Mouse (Mus musculus) CH12.LX (cell line): ENCODE data around the gene Lrp6. TPM values are rescaled to one million over a fixed set of nuclear protein-coding genes. Genes with fewer than 3 reads are reported as not detected.

Experiments
- DNase-seq: peaks from one replicate; pipeline ENCODE4 v3.0.0-alpha.2; 2013; ENCODE audit errors: extremely low read depth
- H3K27ac ChIP-seq: 2 replicates; pipeline ENCODE4 v1.5.1; 2012; ENCODE audit warnings: low read depth, mild to moderate bottlenecking, control low read depth, moderate library complexity; ENCODE audit not compliant: insufficient read depth
- H3K27me3 ChIP-seq: replicated peaks from 2 replicates; pipeline ENCODE3; 2012; ENCODE audit warnings: inconsistent platforms
- H3K36me3 ChIP-seq, 2 experiments: replicated peaks in 1 of 2; 2 replicates each; pipeline versions ENCODE3 to v1.6.1; 2012; ENCODE audit warnings: inconsistent platforms in 1 of 2, low read length in 1 of 2, mild to moderate bottlenecking in 1 of 2, mixed read lengths in 1 of 2, moderate library complexity in 1 of 2; ENCODE audit not compliant: control insufficient read depth in 1 of 2, insufficient read depth in 1 of 2
- H3K4me1 ChIP-seq, 2 experiments: 2 replicates each; pipeline ENCODE4 v1.6.1; 2012; ENCODE audit warnings: inconsistent platforms in 1 of 2, moderate library complexity in 1 of 2; ENCODE audit not compliant: insufficient read depth in 2 of 2, control insufficient read depth in 1 of 2
- H3K4me2 ChIP-seq: 2 replicates; pipeline ENCODE4 v1.6.1; 2012; ENCODE audit warnings: low read depth, mild to moderate bottlenecking, control low read depth; ENCODE audit not compliant: poor library complexity, insufficient read depth, severe bottlenecking
- H3K4me3 ChIP-seq, 3 experiments: fragments of 150-350 bp in 1 of 3; sonication (generic) in 1 of 3; replicated peaks in 1 of 3; 2 replicates each; pipeline versions ENCODE3 to v1.5.1; 2011 to 2012; ENCODE audit warnings: low read depth in 2 of 3, low read length in 2 of 3, mild to moderate bottlenecking in 2 of 3, moderate library complexity in 2 of 3, control low read depth in 1 of 3, improper control_type of control experiment in 1 of 3, inconsistent platforms in 1 of 3, mixed read lengths in 1 of 3; ENCODE audit not compliant: poor library complexity in 1 of 3
- H3K79me2 ChIP-seq: replicated peaks from 2 replicates; pipeline ENCODE4 v1.6.1; 2012; ENCODE audit warnings: mild to moderate bottlenecking, moderate library complexity; ENCODE audit not compliant: control insufficient read depth, poor library complexity, insufficient read depth, severe bottlenecking; ENCODE audit errors: extremely low read depth
- H3K9ac ChIP-seq: 2 replicates; pipeline ENCODE4 v1.6.1; 2012; ENCODE audit warnings: low read depth, mild to moderate bottlenecking, control low read depth, moderate library complexity; ENCODE audit not compliant: insufficient read depth
- H3K9me3 ChIP-seq: replicated peaks from 2 replicates; pipeline ENCODE3; 2012; ENCODE audit warnings: low read length, inconsistent platforms, mixed read lengths
- BHLHE40 ChIP-seq: IDR thresholded peaks from 2 replicates; pipeline ENCODE4 v1.6.1; 2011; ENCODE audit warnings: mild to moderate bottlenecking, low read depth, low read length, improper control_type of control experiment
- CTCF ChIP-seq, 2 experiments: IDR thresholded peaks in 1 of 2; conservative IDR thresholded peaks in 1 of 2; 2 replicates each; pipeline ENCODE4 v1.5.1; 2011 to 2012; ENCODE audit warnings: low read depth in 2 of 2, low read length in 2 of 2, improper control_type of control experiment in 1 of 2, inconsistent platforms in 1 of 2, mild to moderate bottlenecking in 1 of 2, moderate library complexity in 1 of 2
- ELF1 ChIP-seq: IDR thresholded peaks from 2 replicates; pipeline ENCODE4 v1.6.1; 2014; ENCODE audit warnings: low read depth, mild to moderate bottlenecking, inconsistent platforms, low read length, improper control_type of control experiment
- EP300 ChIP-seq: IDR thresholded peaks from 2 replicates; pipeline ENCODE4 v1.6.1; 2011; ENCODE audit warnings: low read length, improper control_type of control experiment
- GABPA ChIP-seq: IDR thresholded peaks from 2 replicates; pipeline ENCODE4 v1.6.1; 2012; ENCODE audit warnings: low read depth, low read length, improper control_type of control experiment, inconsistent platforms; ENCODE audit not compliant: insufficient replicate concordance
- HCFC1 ChIP-seq: IDR thresholded peaks from 2 replicates; pipeline ENCODE4 v1.6.1; 2012; ENCODE audit warnings: low read depth, mild to moderate bottlenecking, inconsistent platforms, low read length, improper control_type of control experiment
- MEF2A ChIP-seq: IDR thresholded peaks from 2 replicates; pipeline ENCODE4 v1.6.1; 2014; ENCODE audit warnings: low read depth, mild to moderate bottlenecking, inconsistent platforms, low read length, improper control_type of control experiment, borderline replicate concordance
- MYC ChIP-seq: IDR thresholded peaks from 2 replicates; pipeline ENCODE4 v1.6.1; 2011; ENCODE audit warnings: low read depth, mild to moderate bottlenecking, improper control_type of control experiment, low read length
- PAX5 ChIP-seq: IDR thresholded peaks from 2 replicates; pipeline ENCODE4 v1.6.1; 2012; ENCODE audit warnings: low read length, inconsistent platforms, mixed read lengths
- POLR2AphosphoS2 ChIP-seq: IDR thresholded peaks from 2 replicates; pipeline ENCODE4 v1.6.1; 2011; ENCODE audit warnings: low read depth, low read length, improper control_type of control experiment
- TCF12 ChIP-seq: IDR thresholded peaks from 2 replicates; pipeline ENCODE4 v1.6.1; 2014; ENCODE audit warnings: low read depth, mild to moderate bottlenecking, inconsistent platforms, low read length, improper control_type of control experiment
- USF1 ChIP-seq: IDR thresholded peaks from 2 replicates; pipeline ENCODE4 v1.6.1; 2014; ENCODE audit warnings: low read depth, mild to moderate bottlenecking, inconsistent platforms, low read length, improper control_type of control experiment
- USF2 ChIP-seq: conservative IDR thresholded peaks from 2 replicates; pipeline ENCODE4 v1.6.1; 2011; ENCODE audit warnings: low read depth, low read length, improper control_type of control experiment
- ZNF384 ChIP-seq: IDR thresholded peaks from 2 replicates; pipeline ENCODE4 v1.6.1; 2012; ENCODE audit warnings: low read depth, low read length, improper control_type of control experiment, inconsistent platforms
- dilution Hi-C: fragments of 300-500 bp; cut with MboI; formaldehyde crosslinking; loops from 2 replicates; pipeline ENCODE4 v1.14.3; 2020; ENCODE audit warnings: low sequenced_read_pairs; ENCODE audit not compliant: extremely low pct_unique_long_range_greater_than_20kb, extremely low pct_ligation_motif_present
- in situ Hi-C: fragments of 300-500 bp; cut with MboI; formaldehyde crosslinking; loops from 3 replicates; pipeline ENCODE4 v1.14.3; 2019; ENCODE audit warnings: low sequenced_read_pairs, low pct_ligation_motif_present, low pct_unique_long_range_greater_than_20kb, mixed read lengths
- polyA plus RNA-seq: library from polyadenylated mRNA; unstranded; fragments of >175 nt; gene quantifications from 2 replicates; pipeline ENCODE4 v1.2.1, GENCODE M21; 2012; ENCODE audit warnings: low read depth; ENCODE audit not compliant: insufficient read length
- total RNA-seq, 2 experiments: library from RNA; depleted of rRNA; stranded (reverse); fragments of 300-350 nt in 1 of 2; fragments of >200 nt in 1 of 2; gene quantifications; 2 replicates each; pipeline ENCODE4 v1.2.3; 2012 to 2014

Gene Lrp6
- total and polyA plus RNA-seq, 3 experiments, result 12.4 to 15.6 (median 13.3) TPM

- TF ChIP-seq ELF1 (0 out of 2 replicates have a peak, but pooled peaks have one; percentile 25), USF1 (no peak)
Observed at GRCm38 (mm10) chr6:134420375-134420774, 146.4 kb downstream of the Lrp6 start (continued).

DNA sequence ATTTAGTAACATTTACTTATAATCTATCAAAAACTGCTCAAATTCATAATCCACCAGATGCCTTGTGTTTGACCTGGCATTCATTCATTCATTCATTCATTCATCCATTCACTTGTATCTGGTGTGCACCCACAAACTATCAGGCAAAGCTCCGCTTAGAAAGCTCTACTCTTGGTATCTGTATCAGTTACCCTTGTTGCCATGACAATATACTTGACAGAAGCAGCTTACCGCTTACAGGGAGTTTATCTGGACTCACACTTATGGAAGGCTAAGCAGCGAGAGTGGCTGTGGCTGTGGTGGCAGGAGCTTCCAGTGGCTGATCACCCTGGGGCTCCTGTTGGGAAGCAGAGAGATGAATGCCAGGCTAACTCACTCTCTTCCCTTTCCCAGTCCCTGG lies 148.9 kb downstream of the Lrp6 start:
- Histone ChIP-seq H3K4me2 (no peak overlapping the region), H3K9me3 (no peaks in the 10 kb centered on the region), H3K4me3 (no peak overlapping the region), H3K27ac (no peak overlapping the region), H3K4me1 (peaks cover 15 to 45% of the 10 kb centered on the region in 2 experiments; a peak in 3 of 4 replicates), H3K79me2 (no peaks in the 10 kb centered on the region), H3K27me3 (no peaks in the 10 kb centered on the region), H3K9ac (no peak overlapping the region), H3K36me3 (no peaks in the 10 kb centered on the region)
- in situ Hi-C loops (no loop called here), dilution Hi-C loops (no loop called here)
- TF ChIP-seq CTCF (conservative IDR thresholded peaks at IDR 0.05 in 1 of 2, IDR thresholded peaks at IDR 0.05 in 1 of 2; ENCODE audit: low read depth in 2 of 2, low read length in 2 of 2) (no peak), ELF1 (no peak), MEF2A (no peak), USF2 (no peak), MYC (no peak), PAX5 (no peak), TCF12 (no peak), POLR2AphosphoS2 (no peak), ZNF384 (no peak), BHLHE40 (no peak), HCFC1 (no peak)
- no peak for DNase-seq

DNA sequence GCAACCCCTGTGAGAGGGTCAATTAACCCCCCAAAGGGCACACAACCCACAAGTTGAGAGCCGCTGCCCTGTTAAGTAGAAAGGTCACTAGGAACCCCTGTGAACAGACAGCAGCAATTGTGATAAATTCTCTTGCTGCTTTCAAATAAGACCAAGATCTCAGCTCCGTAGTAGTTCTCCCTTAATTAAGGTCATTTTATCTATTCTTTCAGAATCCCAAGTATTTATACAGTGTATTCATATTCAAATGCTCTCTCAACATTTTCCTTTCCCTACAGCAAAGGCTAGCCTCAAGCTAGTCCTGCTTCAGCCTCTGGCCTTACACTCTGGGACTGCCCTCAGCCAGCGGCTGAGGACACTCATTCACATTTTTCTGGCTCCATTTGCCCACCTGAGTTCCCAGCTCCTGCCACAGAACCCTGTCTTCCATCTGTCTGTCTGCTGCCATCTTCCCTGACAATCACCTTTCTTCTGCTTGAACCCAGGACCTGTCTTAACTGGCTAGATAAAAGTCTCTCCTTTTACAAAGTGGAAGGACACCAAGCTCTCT lies 150.1 kb downstream of the Lrp6 start:
- Histone ChIP-seq H3K4me1 (peaks cover 15 to 45% of the 10 kb centered on the region in 2 experiments; a peak in 3 of 4 replicates), H3K9me3 (no peaks in the 10 kb centered on the region), H3K27ac (no peak overlapping the region), H3K4me2 (no peak overlapping the region), H3K36me3 (no peaks in the 10 kb centered on the region), H3K79me2 (no peaks in the 10 kb centered on the region), H3K27me3 (no peaks in the 10 kb centered on the region), H3K4me3 (no peak overlapping the region), H3K9ac (no peak overlapping the region)
- DNase-seq, result no peak
- dilution Hi-C loops, result no loop called here
- in situ Hi-C loops, result no loop called here
- TF ChIP-seq PAX5 (no peak), EP300 (no peak), GABPA (no peak)
